Mouse (Mus musculus): ENCODE measurements at regions not wholly inside any gene's neighbourhood (a gene's known extent, or its start where the extent isn't known, plus 50 kb on each side); places are given as distances from the start of the nearest gene placed in this dataset.

GRCm38 (mm10) chr14:61986203-61986602, 306.2 kb upstream of the Rnaseh2b start:
- dilution Hi-C loops (cut with MboI; ENCODE audit: extremely low pct_ligation_motif_present, extremely low pct_unique_long_range_greater_than_20kb, low sequenced_read_pairs) (no loop called here), in situ Hi-C loops (cut with MboI; ENCODE audit: low pct_ligation_motif_present, low pct_unique_long_range_greater_than_20kb, low sequenced_read_pairs) (no loop called here)
- Histone ChIP-seq H3K4me3 (replicated peaks in 1 of 3; ENCODE audit: low read depth in 2 of 3, low read length in 2 of 3, poor library complexity in 1 of 3) (no peak overlapping the region), H3K36me3 (replicated peaks in 1 of 2; ENCODE audit: control insufficient read depth in 1 of 2, insufficient read depth in 1 of 2, low read length in 1 of 2) (no peaks in the 10 kb centered on the region), H3K79me2 (replicated peaks; ENCODE audit: control insufficient read depth, extremely low read depth, insufficient read depth, poor library complexity, severe bottlenecking) (no peaks in the 10 kb centered on the region), H3K4me1 (ENCODE audit: control insufficient read depth in 1 of 2, insufficient read depth in 2 of 2) (no peaks in the 10 kb centered on the region), H3K27ac (ENCODE audit: insufficient read depth, low read depth) (no peak overlapping the region), H3K27me3 (replicated peaks) (no peaks in the 10 kb centered on the region), H3K9me3 (replicated peaks; ENCODE audit: low read length) (peaks cover 8% of the 10 kb centered on the region), H3K4me2 (ENCODE audit: insufficient read depth, low read depth, poor library complexity, severe bottlenecking) (no peak overlapping the region), H3K9ac (ENCODE audit: insufficient read depth, low read depth) (no peak overlapping the region)
- no peak for DNase-seq (ENCODE audit: extremely low read depth)
- TF ChIP-seq MYC (IDR thresholded peaks at IDR 0.05; ENCODE audit: low read depth, low read length) = no peak
- TF ChIP-seq SMC3 (IDR thresholded peaks at IDR 0.05; ENCODE audit: low read depth, low read length) = no peak
- TF ChIP-seq NRF1 (IDR thresholded peaks at IDR 0.05; ENCODE audit: low read depth, low read length) = no peak
- TF ChIP-seq MAZ (IDR thresholded peaks at IDR 0.05; ENCODE audit: low read depth, low read length) = no peak
- no peak for TF ChIP-seq CHD1 (IDR thresholded peaks at IDR 0.05; ENCODE audit: low read depth, low read length)
- TF ChIP-seq RCOR1 (conservative IDR thresholded peaks at IDR 0.05; ENCODE audit: low read depth, low read length) = no peak
- TF ChIP-seq SIN3A (IDR thresholded peaks at IDR 0.05; ENCODE audit: low read length) = no peak
- TF ChIP-seq TBP (conservative IDR thresholded peaks at IDR 0.05; ENCODE audit: low read depth, low read length) = no peak
- no peak for TF ChIP-seq E2F4 (IDR thresholded peaks at IDR 0.05; ENCODE audit: insufficient replicate concordance, low read depth, low read length)
- no peak for TF ChIP-seq JUND (conservative IDR thresholded peaks at IDR 0.05; ENCODE audit: low read depth, low read length)
- no peak for TF ChIP-seq PAX5 (IDR thresholded peaks at IDR 0.05; ENCODE audit: low read length)
- no peak for TF ChIP-seq EP300 (IDR thresholded peaks at IDR 0.05; ENCODE audit: low read length)

- H3K4me2 ChIP-seq (ENCODE audit: insufficient read depth, low read depth, poor library complexity, severe bottlenecking) = no peak overlapping the region
- peaks cover 4% of the 10 kb centered on the region for H3K9me3 ChIP-seq (replicated peaks; ENCODE audit: low read length)
- no peak overlapping the region for H3K4me3 ChIP-seq (replicated peaks in 1 of 3; ENCODE audit: low read depth in 2 of 3, low read length in 2 of 3, poor library complexity in 1 of 3)
- H3K79me2 ChIP-seq (replicated peaks; ENCODE audit: control insufficient read depth, extremely low read depth, insufficient read depth, poor library complexity, severe bottlenecking) = no peaks in the 10 kb centered on the region
- H3K27ac ChIP-seq (ENCODE audit: insufficient read depth, low read depth) = no peak overlapping the region
- no peaks in the 10 kb centered on the region for H3K27me3 ChIP-seq (replicated peaks)
- peaks cover 4 to 21% of the 10 kb centered on the region in 2 experiments; a peak in 3 of 4 replicates for H3K4me1 ChIP-seq (ENCODE audit: control insufficient read depth in 1 of 2, insufficient read depth in 2 of 2)
- in situ Hi-C loops (cut with MboI; ENCODE audit: low pct_ligation_motif_present, low pct_unique_long_range_greater_than_20kb, low sequenced_read_pairs) (no loop called here), dilution Hi-C loops (cut with MboI; ENCODE audit: extremely low pct_ligation_motif_present, extremely low pct_unique_long_range_greater_than_20kb, low sequenced_read_pairs) (no loop called here)
- H3K36me3 ChIP-seq (replicated peaks in 1 of 2; ENCODE audit: control insufficient read depth in 1 of 2, insufficient read depth in 1 of 2, low read length in 1 of 2) = no peaks in the 10 kb centered on the region
- peak; percentile 21 for DNase-seq (ENCODE audit: extremely low read depth)
- H3K9ac ChIP-seq (ENCODE audit: insufficient read depth, low read depth) = no peak overlapping the region
- TF ChIP-seq GABPA (IDR thresholded peaks at IDR 0.05; ENCODE audit: insufficient replicate concordance, low read depth, low read length) = no peak
- TF ChIP-seq JUN (IDR thresholded peaks at IDR 0.05; ENCODE audit: insufficient read depth, low read depth, low read length) = no peak
- TF ChIP-seq POLR2AphosphoS2 (IDR thresholded peaks at IDR 0.05; ENCODE audit: low read depth, low read length) = no peak
- TF ChIP-seq SMC3 (IDR thresholded peaks at IDR 0.05; ENCODE audit: low read depth, low read length) = peak; percentile 27
- no peak for TF ChIP-seq ZNF384 (IDR thresholded peaks at IDR 0.05; ENCODE audit: low read depth, low read length)
- peak; percentile 25 for TF ChIP-seq RAD21 (IDR thresholded peaks at IDR 0.05; ENCODE audit: low read depth, low read length)
- no peak for TF ChIP-seq IRF4 (IDR thresholded peaks at IDR 0.05; ENCODE audit: low read depth, low read length)
- TF ChIP-seq MAFK (IDR thresholded peaks at IDR 0.05; ENCODE audit: insufficient replicate concordance, low read length) = no peak
- no peak for TF ChIP-seq E2F4 (IDR thresholded peaks at IDR 0.05; ENCODE audit: insufficient replicate concordance, low read depth, low read length)
- no peak for TF ChIP-seq MXI1 (IDR thresholded peaks at IDR 0.05; ENCODE audit: low read depth, low read length)
- TF ChIP-seq SIN3A (IDR thresholded peaks at IDR 0.05; ENCODE audit: low read length) = no peak
- no peak for TF ChIP-seq KAT2A (IDR thresholded peaks at IDR 0.05; ENCODE audit: insufficient replicate concordance, low read length)
- TF ChIP-seq USF2 (conservative IDR thresholded peaks at IDR 0.05; ENCODE audit: low read depth, low read length) = no peak
- TF ChIP-seq CHD1 (IDR thresholded peaks at IDR 0.05; ENCODE audit: low read depth, low read length) = no peak
- no peak for TF ChIP-seq ZKSCAN1 (IDR thresholded peaks at IDR 0.05; ENCODE audit: borderline replicate concordance, low read depth, low read length)
- no peak for TF ChIP-seq JUND (conservative IDR thresholded peaks at IDR 0.05; ENCODE audit: low read depth, low read length)
- no peak for TF ChIP-seq CHD2 (IDR thresholded peaks at IDR 0.05; ENCODE audit: low read length)
- TF ChIP-seq ELF1 (IDR thresholded peaks at IDR 0.05; ENCODE audit: low read depth, low read length) = no peak
- TF ChIP-seq CTCF (conservative IDR thresholded peaks at IDR 0.05 in 1 of 2, IDR thresholded peaks at IDR 0.05 in 1 of 2; ENCODE audit: low read depth in 2 of 2, low read length in 2 of 2) = peak in 1 of 2 experiments; percentile 37; a peak in 2 of 4 replicates
- TF ChIP-seq NELFE (IDR thresholded peaks at IDR 0.05; ENCODE audit: low read depth, low read length) = no peak
These were observed 297.1 kb upstream of the Rnaseh2b start for GRCm38 (mm10) chr14:61995253-61995652.

All from CH12.LX (cell line).